Mouse (Mus musculus): ENCODE measurements around the gene Samd7. TPM values are rescaled to one million over a fixed set of nuclear protein-coding genes. Genes with fewer than 3 reads are reported as not detected.
A peak's percentile ranks its signal among the peaks of the same experiment; 100 is the strongest.
"Not testable (repeated sequence)": the region's sequence is repeated elsewhere in the genome, so short reads cannot be mapped to it uniquely, and the experiment has no call there.

The Samd7 gene
- total RNA-seq (2021) = not detected
- long read RNA-seq, experiment 1 = 0 reads
- long read RNA-seq, experiment 2 = 0 reads

GRCm38 (mm10) chr3:30746006-30746405, at the start of gene Samd7:
Gene Samd7 (plus strand): TSS chr3:30746293.
- no peak for DNase-seq (ENCODE audit: low spot score in 2 of 2)

GRCm38 (mm10) chr3:30696346-30696745, 49.7 kb upstream of the Samd7 start:
- DNase-seq (ENCODE audit: low spot score in 2 of 2) = peak; percentile 61 to 70

DNA sequence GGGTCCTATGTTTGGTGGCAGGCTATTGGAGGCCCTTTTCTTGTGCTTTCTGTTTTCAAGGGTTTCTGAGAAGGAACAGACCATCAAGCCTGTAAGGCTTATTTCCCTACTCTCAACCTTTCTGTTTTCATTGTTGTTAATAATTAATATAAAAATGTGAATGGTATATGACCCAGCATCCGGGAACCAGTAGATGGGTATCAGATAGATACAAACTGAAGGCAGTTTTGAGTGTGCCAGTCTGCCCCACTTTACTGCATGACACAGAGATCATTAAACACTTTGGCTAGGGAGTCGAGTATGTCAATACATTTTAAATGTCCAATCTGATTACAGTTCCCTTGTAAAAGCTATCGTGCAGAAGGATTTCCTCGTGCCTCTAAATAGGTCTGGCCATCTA, 48.2 kb upstream of the Samd7 start:
- DNase-seq (ENCODE audit: low spot score in 2 of 2) = no peak

GRCm38 (mm10) chr3:30699711-30700505, 46.2 kb upstream of the Samd7 start, which contains the start of gene Lrrc31:
Gene Lrrc31 (minus strand): TSS chr3:30699843.
- DNase-seq (ENCODE audit: low spot score in 2 of 2) = not testable (repeated sequence)

DNA sequence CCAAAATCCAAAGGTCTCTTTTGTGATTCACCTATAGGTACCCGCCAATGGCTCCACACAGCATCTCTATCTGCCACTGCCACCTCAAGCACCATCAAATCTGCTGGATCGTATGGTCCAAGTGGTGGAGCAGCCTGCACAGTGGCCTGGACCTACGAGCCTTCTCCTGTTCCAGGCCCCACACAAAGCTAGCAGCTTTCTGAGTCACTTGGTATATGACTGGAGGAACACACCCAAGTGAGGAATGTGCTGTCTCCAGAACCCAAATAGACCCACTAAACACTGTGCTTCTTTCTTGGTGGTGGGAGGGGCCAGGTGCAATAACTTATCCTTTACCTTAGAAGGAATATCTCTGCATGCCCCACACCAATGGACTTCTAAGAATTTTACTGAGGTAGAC, 40.1 kb upstream of the Samd7 start:
- no peak for DNase-seq (ENCODE audit: low spot score in 2 of 2)

DNA sequence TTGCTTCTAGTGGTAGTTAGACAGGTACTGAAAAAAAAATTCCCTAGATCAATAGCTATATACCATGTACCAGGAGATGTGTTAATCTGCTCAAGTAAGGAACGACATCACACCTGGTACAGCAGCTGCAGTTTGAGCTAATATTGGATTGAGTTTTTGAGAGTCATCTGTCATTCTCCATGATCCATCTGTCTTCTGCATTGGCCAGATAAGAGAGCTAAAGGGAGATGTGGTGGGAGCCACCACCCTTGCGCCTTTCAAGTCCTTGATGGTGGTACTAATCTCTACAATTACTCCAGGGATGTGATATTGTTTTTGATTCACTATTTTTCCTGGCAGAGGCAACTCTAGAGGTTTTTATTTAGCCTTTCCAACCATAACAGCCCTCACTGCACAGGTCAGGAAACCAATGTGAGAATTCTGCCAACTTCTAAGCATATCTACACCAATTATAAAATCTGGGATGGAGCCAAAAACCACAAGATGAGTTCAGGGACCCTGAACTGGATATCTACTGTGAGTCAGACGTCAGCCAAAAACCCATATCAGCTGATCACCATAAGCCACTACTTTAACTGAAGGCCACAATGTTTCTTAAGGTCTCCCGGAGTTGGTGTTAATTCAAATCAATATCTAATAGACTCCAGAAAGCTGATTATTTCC, 39.3 kb upstream of the Samd7 start:
- no peak for DNase-seq (ENCODE audit: low spot score in 2 of 2)

DNA sequence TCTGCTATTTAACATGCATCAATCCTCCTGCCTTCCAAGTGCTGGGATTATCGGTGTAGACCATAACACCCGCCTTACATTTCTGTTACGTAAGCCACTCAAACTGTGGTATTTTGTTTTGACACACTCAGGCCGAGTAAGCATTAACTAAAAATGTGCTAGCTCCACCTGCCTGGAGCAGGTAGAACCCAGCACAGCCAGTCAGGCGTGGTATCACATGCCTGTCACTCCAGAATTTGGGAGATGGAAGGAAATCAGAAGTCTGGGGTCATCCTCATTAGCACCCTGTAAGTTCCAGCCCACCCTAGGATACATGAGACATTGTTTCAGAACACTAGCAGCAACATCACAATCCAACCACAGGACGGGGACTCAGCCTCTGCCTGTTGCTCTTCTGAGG, 35.9 kb upstream of the Samd7 start:
- DNase-seq (ENCODE audit: low spot score in 2 of 2) = no peak

DNA sequence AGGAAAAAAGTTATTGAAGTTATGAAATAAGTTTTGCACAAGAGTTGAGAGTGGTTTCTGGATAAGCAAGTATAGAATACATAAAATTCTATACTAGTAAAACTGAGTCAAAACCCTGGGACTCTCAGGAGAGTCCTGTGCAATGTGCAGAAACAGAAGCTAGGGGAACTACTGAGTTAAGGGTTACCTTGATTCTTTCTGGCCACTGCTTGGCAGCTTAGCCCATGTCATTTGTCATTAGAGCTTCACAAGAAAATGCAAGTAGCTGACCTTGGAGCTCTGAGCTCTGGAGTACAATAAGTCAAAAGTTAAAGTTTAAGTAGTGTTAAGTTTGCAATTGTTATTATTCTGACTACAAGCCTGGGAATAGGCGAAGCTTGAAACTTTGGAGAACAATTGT, 32.8 kb upstream of the Samd7 start:
- DNase-seq (ENCODE audit: low spot score in 2 of 2) = no peak

DNA sequence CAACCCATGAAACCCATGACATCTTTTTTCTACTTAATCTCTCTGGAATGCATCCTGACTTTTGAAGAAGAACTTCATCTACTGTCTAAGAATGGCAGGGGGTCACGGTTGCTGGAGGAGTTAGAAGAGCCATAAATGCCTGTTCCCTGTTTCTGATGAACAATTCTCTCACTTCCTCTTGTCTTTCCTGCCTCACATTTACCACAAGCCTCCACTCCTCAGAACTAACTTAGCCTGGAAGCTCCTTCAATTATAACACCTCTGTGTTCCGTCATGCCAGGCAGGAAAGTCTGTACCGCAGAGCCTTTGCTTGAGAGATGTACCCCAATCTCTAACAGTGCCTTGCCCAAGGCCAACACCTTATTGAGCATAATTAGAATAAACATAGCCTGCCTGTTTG, 27.4 kb upstream of the Samd7 start:
- no peak for DNase-seq (ENCODE audit: low spot score in 2 of 2)

DNA sequence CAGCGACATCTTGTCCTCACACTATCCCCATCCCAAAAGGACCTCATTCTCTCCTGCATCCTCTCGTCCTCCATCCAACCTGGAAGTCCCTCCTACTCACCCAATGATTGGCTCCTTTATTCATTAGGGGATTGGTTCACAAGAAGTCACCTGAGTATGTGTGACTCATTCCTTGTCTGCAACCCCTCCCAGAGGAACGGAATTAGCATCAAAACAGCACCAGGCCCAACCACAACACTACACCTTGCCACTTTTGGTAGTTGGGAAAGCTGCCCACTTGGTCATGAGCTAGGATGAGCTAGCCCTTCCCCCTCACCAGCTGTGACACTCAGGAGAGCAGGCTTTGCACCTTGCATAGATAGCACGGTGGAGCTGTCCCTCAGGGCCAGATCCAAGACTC, 24.1 kb upstream of the Samd7 start:
- DNase-seq (ENCODE audit: low spot score in 2 of 2) = no peak

DNA sequence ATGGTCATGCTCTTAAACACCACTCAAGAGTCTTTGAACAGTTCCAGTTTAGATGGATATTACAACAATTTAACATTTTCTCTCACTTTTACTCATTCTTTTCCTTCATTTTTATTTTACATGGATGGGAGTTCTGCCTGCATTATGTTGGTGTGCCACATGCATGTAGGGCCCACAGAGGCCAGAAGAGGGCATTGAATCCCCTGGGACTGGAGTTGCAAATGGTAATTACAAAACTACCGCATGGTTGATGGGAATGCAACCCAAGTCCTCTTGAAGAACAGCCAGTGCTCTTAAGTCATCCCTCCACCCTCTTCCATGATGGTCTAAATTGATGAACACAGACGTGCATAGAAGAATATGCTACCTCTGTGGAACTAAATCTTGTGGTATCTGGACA, 23.6 kb upstream of the Samd7 start:
- no peak for DNase-seq (ENCODE audit: low spot score in 2 of 2)

GRCm38 (mm10) chr3:30723179-30723578, 22.9 kb upstream of the Samd7 start:
- no peak for DNase-seq (ENCODE audit: low spot score in 2 of 2)

DNA sequence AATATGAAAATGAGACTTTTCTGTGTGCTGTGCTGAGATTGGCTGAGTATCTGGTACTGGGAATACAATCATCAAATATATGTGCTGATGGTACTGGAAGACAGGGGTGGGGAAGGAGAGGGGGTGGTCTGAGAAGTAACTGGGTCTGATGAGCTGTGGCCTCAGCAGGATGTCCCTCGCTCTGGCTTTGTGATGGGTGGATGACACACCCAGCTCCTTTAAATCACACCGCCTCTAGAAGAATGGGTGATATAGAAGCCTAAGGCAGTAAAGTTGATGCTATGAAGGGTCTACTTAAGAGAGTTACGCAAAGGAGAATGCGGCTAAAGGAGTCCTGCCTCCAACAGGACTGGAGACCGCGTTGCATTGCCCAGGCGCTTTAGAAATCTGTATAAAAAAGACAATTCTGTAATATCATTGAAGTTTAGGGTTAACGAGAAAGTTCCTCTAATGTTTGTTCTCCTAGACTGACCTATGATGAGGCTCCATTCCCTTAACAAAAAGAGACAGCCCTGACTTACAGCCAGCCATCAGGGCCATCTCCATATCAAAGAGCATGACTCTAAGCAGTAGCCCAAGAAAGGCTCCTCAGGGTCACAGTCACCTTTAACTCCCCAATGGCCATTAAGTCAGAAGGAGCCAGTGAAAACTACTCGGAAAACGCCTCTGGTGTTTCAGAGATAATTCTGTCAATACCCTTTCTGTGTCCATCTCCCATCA, 21.8 kb upstream of the Samd7 start:
- no peak for DNase-seq (ENCODE audit: low spot score in 2 of 2)

- no peak for DNase-seq (ENCODE audit: low spot score in 2 of 2)
Measured at GRCm38 (mm10) chr3:30724848-30725465, 21.1 kb upstream of the Samd7 start.

DNA sequence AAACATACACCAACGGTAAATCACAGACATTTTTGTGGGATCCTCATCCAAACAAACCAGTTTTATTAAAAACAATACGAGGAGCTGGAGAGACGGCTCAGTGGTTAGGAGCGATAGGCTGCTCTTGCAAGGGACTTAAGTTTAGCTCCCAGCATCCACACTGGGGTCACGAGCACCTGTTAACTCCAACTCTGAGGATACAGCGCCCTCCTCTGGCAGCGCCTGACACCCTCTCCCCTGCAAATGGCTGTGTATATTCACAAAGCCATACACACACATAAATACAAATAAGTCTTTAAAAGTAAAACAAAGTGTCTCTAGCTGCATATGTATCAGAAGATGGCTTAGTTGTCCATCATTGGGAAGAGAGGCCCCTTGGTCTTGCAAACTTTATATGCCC, 20.6 kb upstream of the Samd7 start:
- DNase-seq (ENCODE audit: low spot score in 2 of 2) = no peak

DNA sequence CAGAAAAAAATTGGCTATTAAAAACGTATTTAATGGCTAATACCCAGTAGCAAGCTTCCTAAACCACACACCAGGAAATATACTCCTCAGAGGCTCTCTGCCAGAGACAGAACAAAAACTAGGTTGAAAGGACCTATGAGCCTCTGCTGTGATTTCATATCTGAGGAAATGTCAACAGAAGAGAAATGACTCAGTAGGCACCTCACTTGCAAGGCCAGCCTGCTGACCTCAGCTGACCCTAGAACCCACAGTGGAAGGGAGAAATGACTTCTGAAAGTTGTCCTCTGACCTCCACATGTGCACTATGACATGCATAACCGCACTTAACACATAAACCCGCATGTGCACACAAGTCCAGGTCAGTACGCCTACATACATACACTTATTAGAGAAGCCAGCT, 18.9 kb upstream of the Samd7 start:
- DNase-seq (ENCODE audit: low spot score in 2 of 2) = no peak

DNA sequence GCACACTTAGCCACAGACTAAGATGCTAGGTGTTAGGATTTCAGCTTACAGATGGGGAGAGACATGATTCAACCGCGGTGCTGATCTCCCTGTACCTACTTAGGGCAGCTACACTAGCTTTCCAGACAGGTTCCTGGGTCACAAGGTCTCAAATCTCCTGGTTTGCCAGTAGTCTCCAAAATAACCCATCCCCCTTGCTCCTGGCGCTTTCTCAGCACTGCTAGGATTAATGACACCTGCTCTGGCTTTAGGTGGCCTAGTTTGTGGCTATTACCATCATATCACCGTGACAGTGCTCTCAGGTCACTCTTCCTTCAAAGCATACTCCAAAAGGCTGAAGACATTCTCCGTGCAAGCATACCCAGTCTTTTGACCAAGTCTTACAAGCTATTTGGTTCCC, 17.0 kb upstream of the Samd7 start:
- no peak for DNase-seq (ENCODE audit: low spot score in 2 of 2)

- DNase-seq (ENCODE audit: low spot score in 2 of 2) = peak; percentile 43 to 53
Measured at GRCm38 (mm10) chr3:30736809-30737208, 9.3 kb upstream of the Samd7 start.

GRCm38 (mm10) chr3:30741306-30741705, 4.8 kb upstream of the Samd7 start:
- peak; percentile 37 to 42 for DNase-seq (ENCODE audit: low spot score in 2 of 2)

DNA sequence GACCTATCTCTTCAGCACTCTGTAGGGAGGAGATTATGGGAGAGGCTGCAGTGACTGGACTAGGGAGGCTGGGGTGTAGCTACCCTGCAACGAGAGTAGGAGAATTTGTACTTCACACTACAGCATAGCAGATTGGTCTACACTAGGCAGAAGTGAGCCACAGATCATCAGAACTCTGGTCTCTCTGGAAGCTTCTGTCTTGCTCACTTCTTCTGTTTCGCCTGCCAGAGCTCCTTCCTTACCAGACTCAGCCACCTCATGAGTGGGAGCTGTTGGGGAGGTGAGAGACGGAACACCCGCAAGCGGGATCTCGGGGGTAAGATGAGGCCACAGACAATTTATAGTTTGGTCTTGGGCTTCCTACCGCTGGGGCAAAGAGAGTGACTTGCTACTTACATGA, 3.2 kb upstream of the Samd7 start:
- peak in 1 of 2 experiments; percentile 15 for DNase-seq (ENCODE audit: low spot score in 2 of 2)

GRCm38 (mm10) chr3:30748316-30748715, 2.2 kb downstream of the Samd7 start:
- DNase-seq (ENCODE audit: low spot score in 2 of 2) = no peak

DNA sequence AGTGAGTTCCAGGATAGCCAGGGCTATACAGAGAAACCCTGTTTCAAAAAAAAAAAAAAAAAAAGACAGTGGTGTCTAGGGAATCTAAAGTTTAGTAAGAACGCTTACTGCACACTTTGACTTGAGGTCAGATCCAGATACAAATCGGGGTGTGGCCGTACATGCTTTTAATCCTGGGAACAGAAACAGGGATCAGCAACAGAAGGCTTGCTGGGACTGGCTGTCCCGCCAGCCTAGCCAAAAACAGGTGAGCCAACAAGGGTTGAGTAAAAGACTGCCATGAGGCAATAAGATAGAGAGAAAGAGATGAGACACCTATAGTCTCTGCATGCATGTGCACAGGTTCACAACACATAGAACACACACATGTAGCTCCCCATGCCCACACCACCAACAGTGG, 8.6 kb downstream of the Samd7 start:
- no peak for DNase-seq (ENCODE audit: low spot score in 2 of 2)
